Mouse (Mus musculus) neural tube, embryonic 14.5 days (tissue): ENCODE data around the gene Taf10. TPM values are rescaled to one million over a fixed set of nuclear protein-coding genes. Genes with fewer than 3 reads are reported as not detected.
A peak's percentile ranks its signal among the peaks of the same experiment; 100 is the strongest.

Experiments used
- ATAC-seq: fragments of 200-750 bp; cut with Nextera tagmentation; 2 replicates; pipeline ENCODE4 v1.8.0; 2017; ENCODE audit warnings: low read depth, mild to moderate bottlenecking, moderate TSS enrichment, moderate library complexity
- H3K27ac ChIP-seq: fragments of 300-500 bp; sonication (generic); 2 replicates; pipeline ENCODE4 v1.5.1; 2014; ENCODE audit warnings: low read depth, mild to moderate bottlenecking, control low read depth, low read length, moderate library complexity, mixed read lengths
- H3K27me3 ChIP-seq: fragments of 300-500 bp; sonication (generic); 2 replicates; pipeline ENCODE4 v1.6.1; 2014; ENCODE audit warnings: low read length; ENCODE audit not compliant: control insufficient read depth, insufficient read depth
- H3K36me3 ChIP-seq: fragments of 300-500 bp; sonication (generic); 2 replicates; pipeline ENCODE4 v1.6.1; 2014; ENCODE audit warnings: low read length, mixed read lengths; ENCODE audit not compliant: control insufficient read depth, insufficient read depth
- H3K4me1 ChIP-seq: fragments of 300-500 bp; sonication (generic); 2 replicates; pipeline ENCODE4 v1.6.1; 2014; ENCODE audit warnings: low read length; ENCODE audit not compliant: control insufficient read depth, insufficient read depth
- H3K4me2 ChIP-seq: fragments of 300-500 bp; sonication (generic); 2 replicates; pipeline ENCODE4 v1.6.1; 2014; ENCODE audit warnings: mild to moderate bottlenecking, low read depth, low read length, control low read depth
- H3K4me3 ChIP-seq: fragments of 300-500 bp; sonication (generic); 2 replicates; pipeline ENCODE4 v1.5.1; 2014; ENCODE audit warnings: low read depth, low read length, control low read depth, mixed read lengths
- H3K9ac ChIP-seq: fragments of 300-500 bp; sonication (generic); replicated peaks from 2 replicates; pipeline ENCODE4 v1.6.1; 2014; ENCODE audit warnings: low read depth, mild to moderate bottlenecking, control low read depth, low read length, mixed read lengths
- H3K9me3 ChIP-seq: fragments of 300-500 bp; sonication (generic); 2 replicates; pipeline ENCODE4 v1.6.1; 2016; ENCODE audit warnings: low read length; ENCODE audit not compliant: control insufficient read depth
- WGBS: fragments of 180-500 bp; shearing (Covaris S2); extraction: QIAGEN DNeasy Blood & Tissue Kit; methylation state at CpG from one replicate; pipeline ENCODE4 v1.1.7; 2014; 5-methylcytosine and 5-hydroxymethylcytosine counted together
- polyA plus RNA-seq: library from polyadenylated mRNA; unstranded; fragments of >200 nt; fragmentation: Nextera tagmentation; extraction: Ambion mirVana; gene quantifications from 2 replicates; pipeline ENCODE4 v1.2.1, GENCODE M21; 2014

Gene Taf10
- polyA plus RNA-seq, 1 experiment from 2014 or later = 120 TPM

GRCm38 (mm10) chr7:105777797-105778552 is 33.8 kb upstream of the Taf10 start:
- Histone ChIP-seq H3K9ac (0 out of 2 replicates have a peak overlapping the region, but pooled peaks have one; percentile 4), H3K36me3 (peaks cover 41% of the 10 kb centered on the region), H3K4me1 (peaks cover 26% of the 10 kb centered on the region), H3K27ac (peak overlapping the region; percentile 56; the same call in 1 of the 2 replicates), H3K4me2 (peak overlapping the region; percentile 24; the same call in 1 of the 2 replicates), H3K4me3 (no peak overlapping the region), H3K9me3 (no peaks in the 10 kb centered on the region), H3K27me3 (no peaks in the 10 kb centered on the region)
- ATAC-seq = peak; percentile 54; the same call in 1 of the 2 replicates
- 40% methylated on average over 13 of the region's 13 CpGs for WGBS

DNA sequence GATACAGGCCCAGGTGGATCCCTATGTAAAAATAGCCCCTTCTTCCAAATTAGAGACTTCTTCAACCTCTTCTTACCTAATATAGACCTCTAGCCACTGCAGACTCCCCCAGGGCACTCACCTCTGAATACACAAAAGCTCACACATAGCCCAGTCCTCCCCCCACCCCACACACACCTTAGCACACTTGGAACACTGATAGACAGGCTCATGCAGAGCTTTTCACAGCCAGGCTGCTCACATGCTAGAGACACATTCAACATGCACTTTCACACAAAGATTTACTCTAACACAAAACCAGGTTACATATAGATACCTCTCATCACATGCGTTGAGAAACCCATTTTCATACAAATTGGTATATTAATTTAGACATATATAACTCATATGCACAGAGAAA is 33.2 kb upstream of the Taf10 start:
- H3K4me1 ChIP-seq = peaks cover 26% of the 10 kb centered on the region
- H3K4me3 ChIP-seq = no peak overlapping the region
- no peaks in the 10 kb centered on the region for H3K27me3 ChIP-seq
- H3K9me3 ChIP-seq = no peaks in the 10 kb centered on the region
- no peak overlapping the region for H3K9ac ChIP-seq
- H3K36me3 ChIP-seq = peaks cover 41% of the 10 kb centered on the region
- 86% methylated on average over 1 of the region's 1 CpGs for WGBS
- H3K27ac ChIP-seq = no peak overlapping the region
- H3K4me2 ChIP-seq = no peak overlapping the region
- ATAC-seq = no peak

DNA sequence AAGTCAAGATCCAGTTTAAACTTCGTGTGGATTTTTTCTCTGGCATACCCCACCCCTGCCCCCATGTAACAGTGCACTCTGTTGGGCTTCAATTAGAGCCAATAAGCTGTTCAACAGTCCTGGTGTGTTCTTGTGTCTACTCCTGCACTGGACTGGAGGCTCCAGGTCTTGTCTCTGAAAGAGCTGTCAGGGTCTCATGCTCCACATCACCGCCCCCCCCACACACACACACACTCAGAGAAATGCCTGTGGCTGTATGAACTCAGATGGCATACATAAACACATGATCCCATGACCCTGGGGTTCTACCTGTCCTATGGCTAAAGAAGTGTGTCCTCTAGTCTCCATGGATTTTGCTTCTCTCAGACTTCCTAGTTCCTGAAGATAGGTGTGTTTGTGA is 31.9 kb upstream of the Taf10 start:
- H3K4me1 ChIP-seq = peaks cover 26% of the 10 kb centered on the region
- H3K9me3 ChIP-seq = no peaks in the 10 kb centered on the region
- no peak overlapping the region for H3K9ac ChIP-seq
- H3K36me3 ChIP-seq = peaks cover 44% of the 10 kb centered on the region
- no peak for ATAC-seq
- no peak overlapping the region for H3K4me3 ChIP-seq
- 91% methylated on average over 2 of the region's 2 CpGs for WGBS
- no peak overlapping the region for H3K4me2 ChIP-seq
- H3K27me3 ChIP-seq = no peaks in the 10 kb centered on the region
- no peak overlapping the region for H3K27ac ChIP-seq

- no peak for ATAC-seq
- H3K4me1 ChIP-seq = peaks cover 32% of the 10 kb centered on the region
- 44% methylated on average over 8 of the region's 8 CpGs for WGBS
Measured at GRCm38 (mm10) chr7:105774661-105775060, 30.5 kb upstream of the Taf10 start.

GRCm38 (mm10) chr7:105773041-105773440 is 28.9 kb upstream of the Taf10 start:
- Histone ChIP-seq H3K4me2 (no peak overlapping the region), H3K27me3 (no peaks in the 10 kb centered on the region), H3K4me1 (peaks cover 24% of the 10 kb centered on the region), H3K9me3 (no peaks in the 10 kb centered on the region), H3K36me3 (peaks cover 43% of the 10 kb centered on the region), H3K27ac (no peak overlapping the region), H3K9ac (no peak overlapping the region), H3K4me3 (no peak overlapping the region)
- ATAC-seq = no peak
- 86% methylated on average over 5 of the region's 5 CpGs for WGBS

More at GRCm38 (mm10) chr7:105774661-105775060, 30.5 kb upstream of the Taf10 start:
- H3K27me3 ChIP-seq = no peaks in the 10 kb centered on the region
- no peak overlapping the region for H3K27ac ChIP-seq
- H3K9ac ChIP-seq = no peak overlapping the region
- no peak overlapping the region for H3K4me3 ChIP-seq
- H3K36me3 ChIP-seq = peaks cover 40% of the 10 kb centered on the region
- no peaks in the 10 kb centered on the region for H3K9me3 ChIP-seq
- H3K4me2 ChIP-seq = no peak overlapping the region

GRCm38 (mm10) chr7:105772331-105772730 is 28.2 kb upstream of the Taf10 start:
- no peak overlapping the region for H3K4me2 ChIP-seq
- H3K27ac ChIP-seq = no peak overlapping the region
- peaks cover 23% of the 10 kb centered on the region for H3K4me1 ChIP-seq
- H3K27me3 ChIP-seq = no peaks in the 10 kb centered on the region
- H3K9ac ChIP-seq = no peak overlapping the region
- H3K9me3 ChIP-seq = no peaks in the 10 kb centered on the region
- no peak overlapping the region for H3K4me3 ChIP-seq
- ATAC-seq = no peak
- H3K36me3 ChIP-seq = peaks cover 50% of the 10 kb centered on the region
- 97% methylated on average over 15 of the region's 15 CpGs for WGBS

GRCm38 (mm10) chr7:105769959-105770358 is 25.8 kb upstream of the Taf10 start:
- H3K4me3 ChIP-seq = no peak overlapping the region
- no peaks in the 10 kb centered on the region for H3K27me3 ChIP-seq
- WGBS = 94% methylated on average over 3 of the region's 3 CpGs
- no peaks in the 10 kb centered on the region for H3K9me3 ChIP-seq
- ATAC-seq = no peak
- no peak overlapping the region for H3K4me2 ChIP-seq
- H3K36me3 ChIP-seq = peaks cover 68% of the 10 kb centered on the region
- H3K4me1 ChIP-seq = peaks cover 19% of the 10 kb centered on the region
- H3K9ac ChIP-seq = no peak overlapping the region
- H3K27ac ChIP-seq = no peak overlapping the region

- no peaks in the 10 kb centered on the region for H3K9me3 ChIP-seq
- peak overlapping the region; percentile 40 for H3K27ac ChIP-seq
- peak; percentile 5; the same call in 1 of the 2 replicates for ATAC-seq
- H3K4me2 ChIP-seq = no peak overlapping the region
- H3K36me3 ChIP-seq = peaks cover 83% of the 10 kb centered on the region
- peaks cover 19% of the 10 kb centered on the region for H3K4me1 ChIP-seq
- no peak overlapping the region for H3K9ac ChIP-seq
- WGBS = 16% methylated on average over 6 of the region's 6 CpGs
- no peaks in the 10 kb centered on the region for H3K27me3 ChIP-seq
- H3K4me3 ChIP-seq = no peak overlapping the region
Measured at GRCm38 (mm10) chr7:105767729-105768165, 23.6 kb upstream of the Taf10 start.

GRCm38 (mm10) chr7:105764331-105764730 is 20.2 kb upstream of the Taf10 start:
- Histone ChIP-seq H3K4me1 (peaks cover 11% of the 10 kb centered on the region), H3K4me2 (no peak overlapping the region), H3K27me3 (no peaks in the 10 kb centered on the region), H3K9ac (no peak overlapping the region), H3K4me3 (no peak overlapping the region), H3K36me3 (peaks cover 76% of the 10 kb centered on the region), H3K27ac (no peak overlapping the region), H3K9me3 (no peaks in the 10 kb centered on the region)
- no peak for ATAC-seq
- 84% methylated on average over 11 of the region's 11 CpGs for WGBS
